Mouse (Mus musculus) ovary, adult 10 weeks (tissue): Measurements from ENCODE around the gene Cbwd1. TPM values are rescaled to one million over a fixed set of nuclear protein-coding genes. Genes with fewer than 3 reads are reported as not detected.

Experiments
- polyA plus RNA-seq: library from polyadenylated mRNA; stranded (reverse); fragments of 350-450 nt; fragmentation: Illumina TruSeq; extraction: RNeasy Lipid Tissue Mini Kit (QIAGEN cat#74804); gene quantifications from one replicate; pipeline ENCODE4 v1.2.3, GENCODE M21; 2014

The Cbwd1 gene
- 47.6 TPM for polyA plus RNA-seq

DNA sequence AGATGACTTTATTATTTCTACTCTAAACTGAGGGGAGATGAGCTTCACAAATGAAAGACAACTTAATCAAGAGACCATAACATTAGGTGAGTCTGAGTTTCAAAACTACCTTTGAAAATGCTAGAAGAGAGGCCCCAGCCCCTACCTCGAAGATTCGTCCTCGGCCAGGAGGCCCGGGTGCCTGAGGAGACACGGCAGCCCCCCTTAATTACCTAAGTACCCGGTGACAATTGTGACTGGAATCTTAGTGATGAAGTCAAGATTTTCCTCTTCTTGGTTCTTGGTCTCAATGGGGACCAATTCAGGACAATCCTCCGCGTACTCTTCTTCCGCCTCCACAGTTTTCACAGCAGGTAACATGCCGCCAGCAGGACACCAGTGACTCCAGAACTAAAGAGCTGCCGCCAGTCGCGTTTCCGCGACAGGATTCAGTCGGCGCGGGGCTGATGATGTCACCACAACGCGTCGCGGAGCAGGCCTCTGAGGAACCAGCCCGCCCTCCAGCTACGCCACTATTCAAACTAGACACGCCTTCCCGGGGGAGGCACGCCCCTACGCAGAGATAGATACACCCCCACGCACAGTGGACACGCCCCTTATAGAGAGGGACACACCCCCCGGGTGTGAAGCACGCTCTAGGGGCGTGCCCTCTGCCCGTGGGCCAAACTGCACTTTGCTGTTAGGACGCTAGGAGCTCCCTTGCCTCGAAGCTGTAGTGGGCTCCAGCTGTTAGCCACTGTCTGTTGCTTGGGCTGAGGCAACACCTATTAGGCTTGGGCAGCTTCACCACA, at the start of gene Cbwd1:
Cbwd1 (minus strand) TSS at position 439 of the 791 bp plus-strand sequence.

DNA sequence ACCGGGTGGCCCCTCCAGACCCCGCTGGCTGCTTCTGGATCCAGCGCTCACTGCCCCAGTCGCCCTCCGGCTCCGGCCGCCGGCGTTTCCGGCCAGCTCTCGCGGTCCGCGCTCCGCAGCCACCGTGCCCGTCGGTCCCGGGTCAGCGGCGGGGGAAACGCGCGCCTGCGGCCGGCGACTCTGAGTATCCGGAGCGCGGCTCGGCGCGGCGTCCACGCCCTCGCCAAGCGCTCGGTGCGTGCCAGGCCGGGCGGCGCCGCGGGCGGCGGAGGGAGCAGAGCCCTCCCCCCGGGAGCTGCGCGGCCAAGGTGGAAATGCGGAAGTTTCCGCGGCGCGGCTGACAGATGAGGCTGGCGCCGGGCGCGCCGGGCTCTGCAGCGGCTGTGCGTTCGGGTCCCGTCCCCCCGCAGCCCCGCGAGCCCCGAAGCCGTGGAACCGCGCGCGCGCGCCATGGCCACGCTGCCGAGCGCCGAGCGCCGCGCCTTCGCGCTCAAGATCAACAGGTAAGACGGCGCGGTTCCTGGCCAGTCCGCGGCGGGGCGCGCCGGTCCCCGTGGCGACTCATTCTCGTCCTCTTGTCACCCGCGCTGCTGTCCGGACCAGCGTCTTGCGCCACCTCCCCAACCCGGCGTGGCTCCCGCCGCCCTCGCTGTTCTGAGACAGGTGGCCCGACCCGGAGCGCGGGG, 37.9 kb upstream of the Cbwd1 start, which contains the start of gene Dock8:
Dock8 (plus strand) TSS at position 334 of the 686 bp plus-strand sequence.

GRCm38 (mm10) chr19:24900581-24901220, 60.7 kb downstream of the Cbwd1 start, which contains the start of gene Foxd4:
Gene Foxd4 (minus strand): TSS chr19:24901197.

DNA sequence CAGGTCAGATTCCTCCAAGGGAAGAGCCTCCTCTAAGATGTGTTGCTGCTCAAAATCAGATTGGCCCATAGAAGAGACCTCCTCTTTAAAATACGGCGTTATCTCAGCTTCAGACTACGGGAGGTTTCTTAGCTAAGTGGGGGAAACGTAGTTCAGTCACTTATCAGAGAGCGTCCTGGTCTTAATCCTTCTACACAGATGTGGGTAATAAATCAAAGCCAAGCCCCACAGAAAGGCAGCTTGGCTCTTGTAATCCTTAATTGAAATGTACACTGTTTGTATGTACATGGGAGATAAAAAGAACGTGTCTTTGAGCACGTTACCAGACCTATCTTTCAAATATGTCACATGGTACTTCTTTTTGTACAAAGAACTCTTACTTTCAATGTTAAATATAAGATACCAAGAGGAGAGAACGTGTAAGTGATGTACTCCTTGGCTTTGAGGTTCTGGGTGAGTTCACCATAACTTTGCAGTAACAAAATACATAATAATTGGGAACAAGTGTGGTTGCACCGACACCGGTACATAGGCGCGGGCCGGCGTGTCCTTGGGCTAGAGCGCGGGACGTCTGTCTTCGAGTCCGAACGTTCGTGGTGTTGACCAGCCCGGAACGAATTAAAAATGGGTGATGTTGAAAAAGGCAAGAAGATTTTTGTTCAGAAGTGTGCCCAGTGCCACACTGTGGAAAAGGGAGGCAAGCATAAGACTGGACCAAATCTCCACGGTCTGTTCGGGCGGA, 86.1 kb downstream of the Cbwd1 start, which contains the start of gene Gm10053:
Gm10053 (plus strand) TSS at position 558 of the 742 bp plus-strand sequence.

Other genes with a start within 250 kb of the Cbwd1 start
- 78.8 TPM for gene Pgm5, start 99.8 kb downstream of the Cbwd1 start, polyA plus RNA-seq
- 225 TPM for gene Gm10053, start 85.9 kb downstream of the Cbwd1 start, polyA plus RNA-seq
- not detected for gene Foxd4, start 60.4 kb downstream of the Cbwd1 start, polyA plus RNA-seq
- 13.7 TPM for gene Dock8, start 37.9 kb upstream of the Cbwd1 start, polyA plus RNA-seq